Mouse (Mus musculus) cortical plate, adult 2 months (tissue): ENCODE data around the gene Exoc3l4.

ENCODE experiments used
- CTCF ChIP-seq: fragments of 200-500 bp; IDR thresholded peaks from 2 replicates; pipeline ENCODE4 v1.5.1; 2011; ENCODE audit warnings: mild to moderate bottlenecking, control low read depth, low read length; ENCODE audit not compliant: insufficient read depth; ENCODE audit errors: extremely low read depth
- POLR2A ChIP-seq: fragments of 200-500 bp; IDR thresholded peaks from 2 replicates; pipeline ENCODE4 v1.6.1; 2011; ENCODE audit warnings: mild to moderate bottlenecking, low read length, control low read depth; ENCODE audit not compliant: insufficient read depth; ENCODE audit errors: extremely low read depth

DNA sequence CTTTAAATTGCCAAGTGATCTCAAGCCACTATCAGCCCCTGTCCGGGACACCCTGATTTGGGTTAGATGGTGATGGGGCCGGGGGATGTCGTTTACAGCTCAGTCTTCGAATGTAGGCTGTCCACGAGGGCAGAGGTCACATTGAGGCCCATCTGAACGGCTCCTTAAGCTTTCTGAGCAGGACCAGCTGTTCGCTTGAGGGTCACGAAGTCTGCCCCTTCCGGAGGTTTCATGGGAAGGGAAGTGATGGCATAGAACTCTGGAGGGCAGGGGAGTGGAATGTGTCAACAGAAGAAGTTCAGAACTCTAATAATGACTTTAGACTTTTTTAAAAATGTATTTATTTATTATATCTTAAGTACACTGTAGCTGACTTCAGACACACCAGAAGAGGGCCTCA lies 7.7 kb downstream of the Exoc3l4 start:
- TF ChIP-seq CTCF = no peak
- no peak for TF ChIP-seq POLR2A
